Mouse (Mus musculus): ENCODE data around the gene Depp1. TPM values are rescaled to one million over a fixed set of nuclear protein-coding genes. Genes with fewer than 3 reads are reported as not detected.

Gene Depp1
- polyA plus RNA-seq, 1 experiment from 2014 or later = 5.4 TPM

Small RNA genes lying within 50 kb of the gene (microRNA-seq; reads per million reads assigned to microRNA genes)
- not detected for gene Mir7043

Other genes starting within 250 kb of the Depp1 start
- 0.78 and 1.0 TPM in 2 replicates for gene Alox5, start 189.4 kb upstream of the Depp1 start, polyA plus RNA-seq (2016; fragmentation: Nextera tagmentation; extraction: Ambion mirVana)
- not detected in 2 replicates for gene Olfr211, start 161.5 kb upstream of the Depp1 start, polyA plus RNA-seq (2016; fragmentation: Nextera tagmentation; extraction: Ambion mirVana)
- 0.07 TPM in 1 of 2 replicates, not detected in the other for gene Olfr212, start 144.1 kb upstream of the Depp1 start, polyA plus RNA-seq (2016; fragmentation: Nextera tagmentation; extraction: Ambion mirVana)
- gene Olfr213, start 112.2 kb upstream of the Depp1 start, polyA plus RNA-seq (2016; fragmentation: Nextera tagmentation; extraction: Ambion mirVana) = not detected in 2 replicates
- 0.66 and 0.67 TPM in 2 replicates for gene Gm5580, start 99.5 kb upstream of the Depp1 start, polyA plus RNA-seq (2016; fragmentation: Nextera tagmentation; extraction: Ambion mirVana)
- not detected in 2 replicates for gene Olfr214, start 96.4 kb upstream of the Depp1 start, polyA plus RNA-seq (2016; fragmentation: Nextera tagmentation; extraction: Ambion mirVana)
- gene Olfr215, start 66.4 kb upstream of the Depp1 start, polyA plus RNA-seq (2016; fragmentation: Nextera tagmentation; extraction: Ambion mirVana) = not detected in 2 replicates
- gene Zfp422, start 21.6 kb upstream of the Depp1 start, polyA plus RNA-seq (2016; fragmentation: Nextera tagmentation; extraction: Ambion mirVana) = 299 and 311 TPM in 2 replicates
- gene Rassf4, start 23.3 kb downstream of the Depp1 start, polyA plus RNA-seq (2016; fragmentation: Nextera tagmentation; extraction: Ambion mirVana) = 12.1 and 15.2 TPM in 2 replicates
- gene Tmem72, start 66.3 kb downstream of the Depp1 start, polyA plus RNA-seq (2016; fragmentation: Nextera tagmentation; extraction: Ambion mirVana) = 0.05 TPM in 2 replicates